Mouse (Mus musculus) frontal cortex, adult 2 months (tissue): ENCODE results near the gene Hgfac. TPM values are rescaled to one million over a fixed set of nuclear protein-coding genes. Genes with fewer than 3 reads are reported as not detected.
A peak's percentile ranks its signal among the peaks of the same experiment; 100 is the strongest.

Experiments
- DNase-seq, 2 experiments: peaks; one replicate each; pipeline ENCODE4 v3.0.0; 2022; ENCODE audit warnings: low spot score in 1 of 2; ENCODE audit errors: extremely low spot score in 1 of 2
- polyA plus RNA-seq: library from polyadenylated mRNA; depleted of rRNA; stranded (reverse); fragments of >200 nt; gene quantifications from 2 replicates; pipeline ENCODE4 v1.2.3, GENCODE M21; 2012; rRNA removed

The Hgfac gene
- polyA plus RNA-seq = 0.40 and 0.92 TPM in 2 replicates

DNA sequence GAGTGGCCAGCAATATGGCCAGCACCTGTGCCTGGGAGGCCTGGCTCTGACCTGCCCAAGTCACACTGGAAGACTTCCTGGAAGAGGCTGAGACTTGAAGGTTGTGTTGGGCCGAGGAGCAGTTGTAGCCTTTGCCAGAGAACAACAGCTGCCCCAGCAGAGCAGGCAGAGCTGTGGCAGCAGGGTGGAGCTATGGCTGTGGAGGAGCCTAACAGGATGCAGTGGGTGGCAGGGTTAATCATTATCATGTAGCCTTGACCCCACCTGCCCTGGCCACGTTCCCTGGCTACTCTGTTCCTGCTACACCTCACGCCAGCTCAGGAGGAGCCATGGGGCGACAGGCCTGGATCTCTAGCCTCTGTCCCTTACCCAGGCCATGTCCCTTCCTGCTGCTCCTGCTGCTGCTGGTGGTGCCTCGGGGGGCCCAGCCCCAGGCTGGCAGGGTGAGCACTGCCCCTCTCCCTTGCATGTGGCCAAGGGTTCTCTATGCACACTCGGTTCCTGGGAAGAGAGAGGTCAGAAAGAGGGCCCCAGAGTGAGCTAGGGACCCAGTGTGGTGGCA lies at the start of gene Hgfac:
Hgfac (plus strand) TSS at position 242 of the 562 bp plus-strand sequence.
- DNase-seq = no peak

GRCm38 (mm10) chr5:34998754-34999153 lies 42.6 kb upstream of the Hgfac start:
- no peak for DNase-seq

DNA sequence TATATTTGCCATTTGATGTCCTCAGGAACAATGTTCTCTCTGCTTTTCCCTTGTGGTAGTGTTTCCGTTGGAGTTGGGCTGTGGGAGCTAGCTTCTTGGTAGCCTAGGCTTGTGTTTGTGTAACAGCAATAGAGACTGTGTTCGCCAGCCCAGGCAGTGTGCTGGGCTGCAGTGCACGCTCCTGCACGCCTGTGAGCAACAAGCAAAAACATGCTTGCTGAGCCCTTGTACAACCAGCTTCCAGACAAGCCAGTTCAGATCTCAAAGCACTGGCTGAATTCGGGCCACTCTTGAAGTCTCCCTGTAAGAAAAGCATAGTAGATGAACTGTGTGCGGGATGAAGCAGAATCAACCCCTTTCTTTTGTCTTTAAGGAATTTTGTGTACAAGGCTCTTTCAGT lies 42.0 kb upstream of the Hgfac start:
- DNase-seq = no peak

GRCm38 (mm10) chr5:35000323-35000722 lies 41.0 kb upstream of the Hgfac start:
- DNase-seq = no peak

GRCm38 (mm10) chr5:35001144-35001543 lies 40.2 kb upstream of the Hgfac start:
- no peak for DNase-seq

DNA sequence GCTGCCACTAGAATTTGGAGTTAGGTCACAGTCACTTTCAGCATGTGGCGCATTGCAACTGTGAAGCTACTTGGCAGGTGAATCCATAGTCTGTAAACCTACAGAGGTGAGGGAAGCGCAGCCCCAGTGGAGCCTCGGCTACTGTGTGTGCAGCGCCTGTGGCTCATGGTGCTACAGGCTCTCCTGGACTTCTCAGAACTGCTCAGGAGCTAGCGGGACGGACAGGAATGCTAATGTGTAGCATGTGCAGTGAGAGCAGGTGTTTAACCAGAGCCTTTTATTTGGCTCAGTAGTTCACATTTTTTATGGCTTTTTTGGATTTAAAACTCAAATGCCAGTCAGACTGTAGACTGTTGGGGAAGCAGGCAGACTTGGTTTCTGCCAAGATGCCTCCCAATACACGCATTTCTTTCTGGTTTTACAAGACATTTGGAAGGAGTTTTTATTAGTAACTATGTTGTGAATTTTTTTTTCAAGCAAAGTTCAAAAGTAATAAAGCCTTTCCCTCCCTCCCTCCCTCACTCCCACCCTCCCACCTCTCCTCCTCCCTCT lies 37.6 kb upstream of the Hgfac start:
- peak in 1 of 2 experiments; percentile 22 for DNase-seq

- no peak for DNase-seq
Measured at GRCm38 (mm10) chr5:35004769-35005168, 36.5 kb upstream of the Hgfac start.

DNA sequence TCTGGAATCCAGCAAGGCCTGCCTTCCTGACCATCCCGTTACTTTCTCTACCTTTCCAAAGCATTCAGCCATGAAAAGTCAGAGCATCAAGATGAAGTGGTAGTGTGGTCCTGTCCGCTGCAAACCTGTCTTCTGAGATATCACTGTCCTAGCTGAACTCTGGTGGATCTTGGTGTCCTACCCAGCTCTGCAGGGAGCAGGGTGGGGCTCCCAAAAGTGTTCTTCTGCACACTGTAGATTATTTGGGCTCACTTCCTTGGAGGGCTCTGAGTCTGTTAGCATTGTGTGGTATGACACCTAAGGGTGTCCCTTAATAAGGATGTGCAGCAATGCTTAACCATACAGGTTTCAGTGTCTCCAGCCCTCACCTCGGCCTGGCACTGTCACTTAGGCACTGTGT lies 35.6 kb upstream of the Hgfac start:
- no peak for DNase-seq

DNA sequence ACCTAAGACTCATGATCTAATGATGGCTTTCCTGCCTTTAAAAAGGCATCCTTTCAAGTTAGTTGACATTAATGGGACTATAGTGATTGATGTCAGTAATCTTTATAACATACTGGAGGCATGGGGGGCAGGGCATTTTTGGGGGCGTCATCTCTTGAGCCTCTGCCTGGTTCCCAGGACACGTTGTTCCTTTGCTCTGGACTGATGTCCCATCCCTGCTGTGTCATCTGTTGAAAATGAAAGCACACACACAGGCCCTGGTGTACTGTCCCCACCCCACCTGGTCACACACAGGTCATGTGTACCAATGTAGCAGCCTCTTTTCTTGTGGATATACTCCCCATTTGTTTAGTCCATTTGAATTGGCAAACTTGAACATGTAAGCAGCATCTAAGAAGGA lies 34.7 kb upstream of the Hgfac start:
- no peak for DNase-seq

GRCm38 (mm10) chr5:35009163-35009562 lies 32.1 kb upstream of the Hgfac start:
- DNase-seq = no peak

DNA sequence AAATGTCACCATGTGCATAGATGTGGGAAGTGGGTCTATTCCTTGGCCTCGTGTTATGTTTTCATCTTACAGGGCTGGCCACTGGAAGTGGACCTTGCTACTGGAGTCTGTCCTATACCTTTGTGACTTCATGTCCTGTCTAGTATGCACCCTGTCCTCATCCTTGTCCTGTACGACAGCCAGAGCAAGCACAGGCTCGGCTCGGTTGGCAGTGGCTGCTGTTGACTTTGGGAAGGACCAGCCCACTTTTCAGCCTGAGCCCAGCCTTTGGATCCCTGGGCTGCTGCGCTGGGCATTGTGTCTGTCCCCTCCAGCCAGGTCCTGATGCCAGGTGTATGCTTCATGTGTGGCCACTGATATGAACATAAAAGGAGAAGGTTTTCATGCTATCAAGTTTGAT lies 30.7 kb upstream of the Hgfac start:
- DNase-seq = no peak

- no peak for DNase-seq
Measured at GRCm38 (mm10) chr5:35011156-35011923, 30.0 kb upstream of the Hgfac start.

GRCm38 (mm10) chr5:35014036-35014435 lies 27.3 kb upstream of the Hgfac start:
- DNase-seq = no peak

DNA sequence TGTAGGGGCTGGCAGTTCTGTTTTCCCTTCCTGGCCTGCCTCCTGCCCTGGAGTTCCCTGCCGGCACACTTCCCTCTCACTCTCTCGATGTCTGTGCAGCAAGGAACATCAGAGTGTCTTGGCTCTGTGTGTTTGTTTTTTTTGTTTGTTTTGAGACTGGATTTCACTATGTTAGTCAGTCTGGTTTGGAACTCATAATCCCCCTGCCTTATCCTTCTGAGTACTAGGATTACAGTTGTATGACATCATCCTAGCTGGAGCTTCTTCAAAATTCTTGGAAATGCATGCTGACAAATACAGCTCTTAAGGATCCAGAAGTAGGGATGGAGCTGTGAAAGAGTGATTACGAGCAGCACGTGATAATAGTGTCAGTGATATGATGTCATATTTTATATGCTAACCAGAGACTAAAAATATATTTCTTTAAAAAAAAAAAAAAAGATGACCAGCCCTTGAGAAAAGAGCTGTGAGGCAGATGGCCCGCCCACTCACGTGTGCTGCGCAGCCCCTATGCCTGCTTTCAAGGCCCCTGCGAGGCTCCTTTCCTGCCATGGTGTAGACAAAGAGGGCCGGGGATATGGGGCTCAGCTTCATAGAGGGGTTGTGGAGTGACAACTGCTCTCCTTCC lies 21.5 kb upstream of the Hgfac start:
- DNase-seq = peak in 1 of 2 experiments; percentile 54

DNA sequence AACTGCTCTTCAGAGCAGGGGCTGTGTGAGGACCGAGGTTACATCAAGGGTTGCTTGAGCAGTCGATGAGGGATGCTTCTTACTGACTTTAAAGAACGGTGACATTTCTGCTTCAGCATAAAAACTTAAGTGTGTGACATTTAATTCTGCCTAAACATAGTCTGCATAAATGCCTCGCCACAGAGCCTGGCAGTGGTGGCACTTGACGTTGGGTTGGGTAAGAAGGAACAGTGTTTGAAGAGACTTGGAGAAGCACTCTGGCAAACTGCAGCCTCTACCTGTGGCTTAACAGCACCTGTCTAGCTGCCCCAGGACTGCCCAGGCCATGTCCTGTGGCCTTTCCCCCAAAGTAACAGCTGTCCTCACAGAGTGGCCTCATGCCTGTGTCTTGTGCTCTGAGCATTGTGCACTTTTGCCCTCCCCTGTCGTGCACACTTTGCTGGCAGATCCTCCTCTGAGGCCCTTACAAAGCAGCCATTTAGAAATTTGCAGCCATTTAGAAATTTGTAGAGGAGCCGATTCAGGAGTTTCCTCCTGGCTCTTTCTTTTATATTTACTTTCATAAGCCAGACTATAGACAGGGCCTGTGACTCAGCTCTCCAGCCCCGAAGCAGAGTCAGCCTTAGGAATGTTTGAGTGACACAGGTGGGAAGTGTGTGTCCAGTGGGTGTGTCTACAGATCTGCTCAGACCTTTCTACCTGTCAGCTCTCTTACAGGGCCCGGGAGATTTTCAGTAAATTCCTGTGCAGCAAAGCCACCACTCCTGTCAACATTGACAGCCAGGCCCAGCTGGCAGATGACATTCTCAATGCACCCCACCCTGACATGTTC lies 20.7 kb upstream of the Hgfac start:
- DNase-seq = peak in 1 of 2 experiments; percentile 42

- peak in 1 of 2 experiments; percentile 70 for DNase-seq
Measured at GRCm38 (mm10) chr5:35024975-35025374, 16.3 kb upstream of the Hgfac start.

GRCm38 (mm10) chr5:35029303-35029702 lies 12.0 kb upstream of the Hgfac start:
- no peak for DNase-seq

- DNase-seq = no peak
Measured at GRCm38 (mm10) chr5:35029755-35030154, 11.6 kb upstream of the Hgfac start.

GRCm38 (mm10) chr5:35033068-35033467 lies 8.2 kb upstream of the Hgfac start:
- DNase-seq = no peak

DNA sequence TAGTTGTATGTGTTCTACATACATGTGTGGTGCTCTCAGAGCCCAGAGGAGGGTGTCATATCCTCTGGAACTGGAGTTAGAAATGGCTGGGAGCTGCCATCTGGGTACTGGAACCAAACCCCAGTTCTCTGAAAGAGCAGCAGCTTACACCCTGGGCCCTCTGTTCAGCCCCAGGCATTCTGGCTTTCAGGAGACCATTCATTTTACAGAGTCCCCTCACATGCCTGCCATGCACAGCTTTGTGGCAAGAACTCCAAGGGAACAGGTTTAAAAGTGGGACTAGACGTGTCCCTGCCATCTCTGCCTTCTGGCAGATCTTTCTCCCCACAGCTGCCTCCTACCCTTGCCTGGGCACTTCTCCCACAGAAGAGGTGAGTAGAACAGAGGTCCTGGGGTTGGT lies 7.7 kb upstream of the Hgfac start:
- no peak for DNase-seq

- no peak for DNase-seq
Measured at GRCm38 (mm10) chr5:35035141-35035540, 6.2 kb upstream of the Hgfac start.
